Mouse (Mus musculus) ovary, adult 18-20 months (tissue): ENCODE data around the gene Acot12.

ENCODE experiments used
- DNase-seq: peaks from one replicate; pipeline ENCODE4 v3.0.0; 2022; ENCODE audit warnings: low spot score, mixed read lengths

Acot12 gene

GRCm38 (mm10) chr13:91741280-91742047, at the start of gene Acot12:
TSS of gene Acot12 (plus strand) at chr13:91741512.
- DNase-seq = no peak

- no peak for DNase-seq
These were observed 47.7 kb upstream of the Acot12 start for GRCm38 (mm10) chr13:91693615-91694014.

- no peak for DNase-seq
These were observed 45.9 kb upstream of the Acot12 start for GRCm38 (mm10) chr13:91695406-91695805.

- no peak for DNase-seq
These were observed 45.1 kb upstream of the Acot12 start for GRCm38 (mm10) chr13:91696109-91696645.

GRCm38 (mm10) chr13:91697011-91697410, 44.3 kb upstream of the Acot12 start:
- DNase-seq = no peak

- no peak for DNase-seq
These were observed 39.0 kb upstream of the Acot12 start for GRCm38 (mm10) chr13:91702337-91702736.

- no peak for DNase-seq
These were observed 21.8 kb upstream of the Acot12 start for GRCm38 (mm10) chr13:91719487-91719886.

- DNase-seq = no peak
These were observed 18.1 kb upstream of the Acot12 start for GRCm38 (mm10) chr13:91723108-91723735.

- DNase-seq = no peak
These were observed 17.6 kb upstream of the Acot12 start for GRCm38 (mm10) chr13:91723736-91724119.

- DNase-seq = no peak
These were observed 17.1 kb upstream of the Acot12 start for GRCm38 (mm10) chr13:91724211-91724610.

- DNase-seq = no peak
These were observed 16.2 kb upstream of the Acot12 start for GRCm38 (mm10) chr13:91725130-91725529.

- DNase-seq = no peak
These were observed 13.4 kb upstream of the Acot12 start for GRCm38 (mm10) chr13:91727899-91728298.

GRCm38 (mm10) chr13:91737191-91737590, 4.1 kb upstream of the Acot12 start:
- no peak for DNase-seq

GRCm38 (mm10) chr13:91740851-91741250, 461 bp upstream of the Acot12 start:
- DNase-seq = no peak

GRCm38 (mm10) chr13:91743180-91743579, 1.9 kb downstream of the Acot12 start:
- no peak for DNase-seq

GRCm38 (mm10) chr13:91746470-91746869, 5.2 kb downstream of the Acot12 start:
- no peak for DNase-seq

- DNase-seq = no peak
These were observed 7.1 kb downstream of the Acot12 start for GRCm38 (mm10) chr13:91748401-91748800.

- DNase-seq = no peak
These were observed 8.7 kb downstream of the Acot12 start for GRCm38 (mm10) chr13:91749981-91750380.

- no peak for DNase-seq
These were observed 12.4 kb downstream of the Acot12 start for GRCm38 (mm10) chr13:91753724-91754123.

- no peak for DNase-seq
These were observed 13.4 kb downstream of the Acot12 start for GRCm38 (mm10) chr13:91754762-91755161.

GRCm38 (mm10) chr13:91756230-91756629, 14.9 kb downstream of the Acot12 start:
- no peak for DNase-seq

- DNase-seq = no peak
These were observed 17.2 kb downstream of the Acot12 start for GRCm38 (mm10) chr13:91758316-91759048.

GRCm38 (mm10) chr13:91759791-91760190, 18.5 kb downstream of the Acot12 start:
- DNase-seq = no peak
